Mouse (Mus musculus) cerebellum, postnatal 4 days (tissue): Measurements from ENCODE around the gene H2afy.
A peak's percentile ranks its signal among the peaks of the same experiment; 100 is the strongest.
"Not testable (repeated sequence)": the region's sequence is repeated elsewhere in the genome, so short reads cannot be mapped to it uniquely, and the experiment has no call there.

Experiments used
- DNase-seq, 2 experiments: peaks; one replicate each; pipeline ENCODE4 v3.0.0; 2022; ENCODE audit warnings: low spot score in 2 of 2, mixed read lengths in 1 of 2

Gene H2afy

DNA sequence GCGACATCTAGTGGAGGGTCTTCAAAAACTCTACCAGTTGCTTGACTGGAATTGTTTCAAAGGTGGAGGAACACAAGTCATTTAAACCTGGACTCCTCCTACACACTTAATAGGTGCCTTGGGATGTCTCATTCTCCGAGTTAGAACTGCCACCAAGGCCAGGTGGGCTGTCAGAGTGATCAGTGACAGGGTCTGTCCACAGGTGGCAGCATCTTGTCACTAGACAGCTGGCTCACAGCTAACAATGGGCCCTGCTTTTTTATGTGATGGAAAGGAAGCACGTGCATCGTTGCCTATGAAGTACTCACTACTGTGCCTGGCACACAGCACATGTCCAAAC, 63.9 kb downstream of the H2afy start:
- DNase-seq, result no peak

DNA sequence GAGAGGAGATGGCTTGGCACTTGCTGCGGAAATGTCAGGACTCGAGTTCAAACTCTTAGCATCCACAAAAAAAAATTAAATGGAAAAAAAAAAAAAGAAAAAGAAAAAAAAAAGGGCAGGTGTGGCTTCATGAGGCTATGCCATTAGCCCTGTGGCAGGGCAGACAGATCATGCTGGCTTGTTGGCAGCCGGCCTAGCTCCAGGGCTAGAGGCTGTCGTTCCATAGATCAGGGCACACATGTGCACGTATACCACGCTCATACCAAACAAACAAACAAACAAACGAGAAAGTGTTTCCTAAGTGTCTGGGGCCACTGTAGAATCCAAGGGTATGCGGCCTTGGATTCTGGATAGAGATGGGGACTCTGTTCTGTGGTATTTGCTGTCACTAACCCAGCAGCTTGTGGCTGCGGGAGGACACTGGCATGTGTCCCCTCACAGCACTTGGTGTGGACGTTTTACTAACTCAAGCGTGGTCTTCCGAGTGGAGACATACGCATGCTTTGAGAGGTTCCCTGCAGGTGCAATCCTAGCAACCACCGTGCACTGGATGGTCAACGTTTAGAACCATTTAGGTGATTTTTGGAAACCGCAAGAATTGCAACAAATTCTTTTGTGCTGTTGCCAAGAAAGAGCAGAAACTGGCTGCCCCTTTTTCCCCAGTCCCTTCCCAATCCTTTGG, 64.4 kb downstream of the H2afy start:
- peak in 1 of 2 experiments; percentile 72 for DNase-seq

DNA sequence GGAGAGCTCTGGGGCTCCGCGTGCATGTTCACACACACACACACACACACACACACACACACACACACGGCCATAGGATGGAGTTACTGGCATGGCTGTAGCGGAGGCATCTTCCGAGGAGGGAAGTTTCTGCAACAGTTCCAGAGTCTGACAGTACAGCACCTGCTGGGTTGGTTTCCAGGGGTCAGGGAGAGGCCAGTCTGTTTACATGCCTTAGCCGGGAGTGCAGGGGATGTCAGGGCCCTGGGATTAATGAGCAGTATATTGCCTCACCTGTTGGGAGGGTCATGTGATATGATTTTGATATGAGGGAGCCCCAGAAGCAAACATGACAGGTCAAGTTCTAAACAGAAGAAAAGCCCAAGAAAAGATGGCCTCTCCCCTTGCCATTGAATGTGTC, 66.5 kb downstream of the H2afy start:
- DNase-seq, result no peak

DNA sequence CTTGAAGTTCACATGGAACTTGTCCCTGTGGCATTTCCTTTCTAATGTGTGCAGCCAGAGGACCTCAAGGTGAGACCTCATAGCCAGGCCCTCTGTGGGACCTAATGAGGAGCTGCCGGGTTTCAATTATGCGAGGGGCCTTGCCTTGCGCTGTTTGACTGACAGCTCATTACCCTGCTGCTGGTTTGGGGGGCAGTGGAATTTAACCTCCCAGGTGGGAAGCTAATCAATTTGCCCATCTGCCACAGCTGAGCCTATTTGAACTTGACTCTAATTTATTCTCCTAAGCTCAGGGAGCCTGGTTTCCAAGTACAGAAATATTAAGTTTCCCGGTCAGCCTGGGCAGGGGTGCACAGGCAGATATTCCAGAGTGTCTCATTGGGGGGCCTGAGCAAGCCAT, 67.6 kb downstream of the H2afy start:
- DNase-seq, result no peak

DNA sequence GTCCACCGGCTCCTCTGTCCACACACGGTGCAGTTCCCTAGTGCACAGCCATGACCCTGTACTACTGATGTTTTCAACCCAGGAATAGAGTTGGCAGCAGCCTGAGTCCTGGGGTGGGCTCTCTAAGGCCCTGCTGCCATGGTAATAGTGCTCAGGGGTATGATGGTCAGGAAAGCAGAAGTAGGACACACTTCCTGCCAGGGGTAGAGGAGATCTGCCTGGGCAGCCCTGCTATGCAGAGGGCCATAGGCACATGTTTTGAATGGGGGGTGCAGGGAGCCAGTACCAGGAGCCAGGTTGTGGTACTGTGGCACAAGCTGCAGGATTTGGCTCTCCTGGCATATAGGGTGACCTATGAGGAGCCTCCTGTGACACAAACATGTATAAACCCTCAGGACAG, 69.3 kb downstream of the H2afy start:
- DNase-seq, result no peak

DNA sequence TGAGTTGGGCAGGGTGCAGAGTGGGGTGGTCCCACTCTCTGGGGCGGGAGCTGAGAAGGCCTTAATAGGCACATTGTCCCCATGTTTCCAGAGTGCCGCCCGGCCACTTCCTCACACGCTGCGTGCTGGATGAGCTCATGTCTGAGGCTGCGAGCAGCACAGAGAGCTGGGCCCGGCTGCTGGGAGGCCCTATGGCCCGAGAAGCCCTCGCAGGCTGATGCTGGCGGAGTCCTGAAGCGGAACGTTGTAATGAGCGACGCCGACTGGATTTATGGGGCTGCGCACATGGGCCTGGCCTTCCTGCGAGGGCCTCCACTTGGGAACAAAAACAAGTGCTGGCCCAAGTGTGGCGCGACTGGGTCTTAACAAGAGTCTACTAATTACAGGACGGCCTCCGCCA, 70.0 kb downstream of the H2afy start:
- no peak for DNase-seq

DNA sequence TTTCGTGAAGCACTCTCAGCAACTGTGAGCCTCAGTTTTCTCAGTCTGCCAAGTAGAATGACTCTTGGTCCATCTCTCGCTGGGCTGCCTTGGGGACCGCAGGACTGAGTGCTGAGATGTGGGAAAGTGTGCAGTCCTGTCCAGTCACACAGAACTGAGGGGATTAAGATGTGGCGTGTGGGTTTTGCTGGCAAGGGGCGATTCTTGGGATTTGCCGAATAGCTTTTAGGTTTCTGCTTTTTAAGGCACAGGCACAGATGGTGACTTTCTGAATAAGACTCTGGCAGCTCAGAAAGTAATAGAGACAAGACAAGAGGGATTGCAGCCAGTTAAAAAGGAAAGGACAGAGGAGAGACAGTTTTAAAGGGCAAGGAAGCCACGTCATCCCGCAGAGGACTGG, 78.4 kb downstream of the H2afy start:
- DNase-seq, result no peak

DNA sequence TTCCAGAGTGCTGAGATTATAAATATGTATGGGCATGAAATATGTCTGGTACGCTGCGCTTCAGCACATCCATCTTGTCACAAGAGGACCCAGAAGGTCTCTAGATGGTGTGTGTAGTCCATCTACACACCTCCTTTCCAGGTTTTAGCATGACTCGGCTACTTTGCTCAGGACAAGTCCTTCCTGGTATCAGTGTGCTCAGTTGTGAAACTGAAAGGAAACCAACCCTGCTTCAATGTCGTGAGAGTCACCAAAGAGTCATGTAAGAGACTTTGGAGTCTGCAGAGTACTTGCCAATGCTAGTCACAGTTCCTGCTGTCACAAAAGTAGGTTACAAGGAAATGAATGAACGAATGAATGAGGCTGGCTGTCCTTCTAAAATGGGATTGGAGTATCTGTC, 80.4 kb downstream of the H2afy start:
- DNase-seq, result no peak

DNA sequence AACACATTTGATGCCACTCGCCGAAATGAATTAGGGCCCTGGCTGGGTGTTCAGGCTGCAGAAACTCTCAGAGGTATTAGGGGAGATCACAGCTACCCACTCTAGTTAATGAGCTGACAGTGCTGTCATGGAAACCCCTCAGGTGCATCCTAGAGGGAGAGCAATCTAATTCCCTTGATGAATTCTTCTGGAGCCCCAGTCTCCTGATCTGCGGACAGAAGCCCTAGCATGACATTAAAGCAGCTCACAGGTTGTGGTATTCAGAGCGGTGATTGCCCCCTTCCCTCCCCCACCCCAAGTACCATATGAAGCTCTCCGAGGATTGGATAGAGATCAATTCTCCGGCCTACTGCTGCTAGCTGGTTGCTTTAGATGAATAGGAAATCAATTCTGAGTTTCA, 82.1 kb downstream of the H2afy start:
- DNase-seq, result no peak

DNA sequence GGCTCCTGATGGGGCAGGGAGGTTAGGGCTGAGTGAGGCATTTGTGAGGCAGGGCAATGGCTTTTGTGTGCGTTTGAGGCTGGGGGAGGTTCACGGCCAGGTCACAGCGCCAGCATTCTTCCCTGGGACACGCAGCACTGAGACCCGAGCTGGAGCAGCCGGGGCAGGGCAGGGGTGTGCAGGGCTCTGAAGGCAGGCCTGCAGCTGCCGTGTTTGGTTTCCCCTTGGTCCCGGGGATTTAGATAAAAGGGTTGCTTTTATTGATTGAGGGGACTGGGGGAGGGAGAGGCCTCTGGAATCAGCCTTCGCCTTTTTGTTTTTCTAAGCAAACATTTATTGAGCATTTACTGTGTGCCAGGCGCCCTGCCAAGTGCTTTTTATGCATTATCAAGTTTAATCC, 83.4 kb downstream of the H2afy start:
- no peak for DNase-seq

DNA sequence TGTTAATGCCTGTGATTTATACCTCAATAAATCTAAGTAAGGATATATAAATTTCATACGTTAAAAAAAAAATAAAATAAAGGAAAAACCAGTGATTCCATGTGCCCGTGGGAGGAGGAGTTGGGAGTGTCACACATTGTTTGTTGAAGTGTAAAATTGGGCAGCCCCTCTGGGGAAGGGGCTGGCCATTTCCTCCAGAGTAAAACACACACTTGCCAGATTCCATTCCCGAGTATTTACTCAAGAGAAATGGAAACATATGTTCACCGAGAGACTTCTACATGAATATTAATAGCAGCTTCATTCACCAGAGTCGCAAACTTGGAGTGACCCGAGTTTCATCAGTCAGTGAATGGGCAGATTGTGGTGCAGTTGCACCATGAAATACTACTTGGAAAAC, 85.9 kb downstream of the H2afy start:
- DNase-seq, result no peak

DNA sequence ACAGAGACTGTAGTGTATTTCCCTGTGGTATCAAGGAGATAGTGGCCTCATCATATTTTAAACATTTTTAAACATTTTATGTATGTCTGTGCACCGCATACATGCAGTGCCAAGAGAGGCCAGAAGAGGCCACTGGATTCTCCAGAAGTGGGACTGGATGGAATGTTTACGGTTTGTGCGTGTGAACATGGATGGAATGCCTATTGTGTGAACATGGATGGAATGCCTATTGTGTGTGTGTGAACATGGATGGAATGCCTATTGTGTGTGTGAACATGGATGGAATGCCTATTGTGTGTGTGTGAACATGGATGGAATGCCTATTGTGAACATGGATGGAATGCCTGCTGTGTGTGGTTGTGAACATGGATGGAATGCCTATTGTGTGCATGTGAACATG, 93.9 kb downstream of the H2afy start:
- no peak for DNase-seq

DNA sequence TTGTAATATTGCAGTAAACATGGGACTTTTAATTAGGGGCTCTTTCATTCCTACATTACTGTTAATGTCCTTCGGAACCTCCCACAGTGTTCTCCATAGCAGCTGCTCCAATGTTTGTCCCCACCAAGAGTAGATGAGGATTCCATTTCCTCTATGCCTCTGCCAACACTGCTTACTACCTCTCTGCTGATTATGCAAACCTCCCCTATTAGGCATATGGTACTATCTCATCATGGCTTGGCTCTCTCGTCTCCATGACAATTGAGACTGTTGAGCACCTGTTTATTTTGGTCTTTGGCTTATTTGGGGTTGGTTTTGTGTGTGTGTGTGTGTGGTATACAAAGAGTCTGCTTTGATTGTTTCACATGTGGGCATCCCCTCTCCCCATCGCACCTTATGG, 95.5 kb downstream of the H2afy start:
- no peak for DNase-seq

DNA sequence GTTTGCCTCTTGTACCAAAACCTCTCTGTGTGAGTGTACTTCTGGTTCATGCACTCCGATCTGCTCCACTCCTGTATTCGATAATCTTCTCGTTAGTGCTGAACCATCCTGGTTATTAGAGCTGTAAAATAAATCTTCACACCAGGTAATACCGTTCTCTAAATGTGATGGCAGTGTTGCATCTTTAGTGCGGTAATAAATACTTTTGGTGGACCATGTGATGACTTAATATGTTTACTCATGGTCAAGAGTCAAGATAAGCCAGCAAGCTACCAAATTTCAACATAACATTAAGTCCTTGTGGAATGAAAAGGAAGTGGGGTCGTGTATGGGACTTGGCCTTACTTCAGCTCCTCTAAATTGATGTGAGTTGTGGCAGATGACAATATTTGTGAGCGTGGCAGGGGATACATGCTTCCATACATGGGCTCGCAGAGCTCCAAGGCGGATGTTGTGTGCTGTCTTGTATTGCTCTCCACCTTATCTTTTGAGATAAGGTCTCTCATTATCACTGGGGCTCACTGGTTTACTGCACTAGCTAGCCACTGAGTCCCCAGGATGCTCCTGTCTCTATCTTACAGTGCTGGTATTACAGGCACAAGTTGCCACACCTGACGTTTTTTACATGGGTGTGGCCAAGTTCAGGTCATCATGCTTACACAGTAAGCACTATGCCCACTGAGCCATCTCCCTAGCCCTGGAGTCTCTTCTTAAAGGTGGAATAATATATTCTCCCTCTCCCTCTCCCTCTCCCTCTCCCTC, 96.4 kb downstream of the H2afy start:
- DNase-seq, result no peak

DNA sequence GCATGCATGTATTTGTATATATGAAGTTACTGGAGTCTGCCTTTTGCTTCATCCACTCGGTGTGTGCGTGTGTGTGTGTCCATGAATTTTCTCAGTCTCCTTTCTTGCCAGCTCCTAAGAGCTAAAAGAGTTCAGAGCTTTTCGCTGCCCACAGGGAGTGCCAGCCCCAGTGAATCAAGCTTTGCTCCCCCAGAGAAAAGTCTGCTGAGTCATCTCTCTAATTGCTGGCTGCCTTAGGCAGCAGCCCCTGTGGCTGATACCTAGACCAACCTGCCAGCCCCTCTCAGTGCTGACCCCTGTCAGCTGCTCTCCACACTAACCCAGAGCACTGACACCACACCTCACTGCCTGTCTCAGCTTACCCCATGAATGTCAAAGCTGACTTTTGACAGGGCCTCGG, 107.2 kb downstream of the H2afy start:
- no peak for DNase-seq

DNA sequence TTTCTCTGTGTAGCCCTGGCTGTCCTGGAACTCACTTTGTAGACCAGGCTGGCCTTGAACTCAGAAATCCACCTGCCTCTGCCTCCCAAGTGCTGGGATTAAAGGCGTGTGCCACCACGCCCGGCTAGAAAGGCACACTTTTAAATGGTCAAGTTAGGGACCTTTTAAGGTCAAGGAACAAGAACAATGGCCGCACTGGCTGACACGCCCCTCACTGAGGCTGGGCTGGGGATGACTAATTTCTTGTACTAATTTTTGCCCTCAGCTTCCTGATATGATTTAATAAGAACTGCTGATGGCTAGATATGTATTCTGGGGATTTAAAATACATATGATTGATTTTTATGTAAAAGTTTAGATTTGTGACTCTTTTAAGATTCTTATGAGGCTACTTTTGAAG, 108.2 kb downstream of the H2afy start:
- DNase-seq, result not testable (repeated sequence)

DNA sequence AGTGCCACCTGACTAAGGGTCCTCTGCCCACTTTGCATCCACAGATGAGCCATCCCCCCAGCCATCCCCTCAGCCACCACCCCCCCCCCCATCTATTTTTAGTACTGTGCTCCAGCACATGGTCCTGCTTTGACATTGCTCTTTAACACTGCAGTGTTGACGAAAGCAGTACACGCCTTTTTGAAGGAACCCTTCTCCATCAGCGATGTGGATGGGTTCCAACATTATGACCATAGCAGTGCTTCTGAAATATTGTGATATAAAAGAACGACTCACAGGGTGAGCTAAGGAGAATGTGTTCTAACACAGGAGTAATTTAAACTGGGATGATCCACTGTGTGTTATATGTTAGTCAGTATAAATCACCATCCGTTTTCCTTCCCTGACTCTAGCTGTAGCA, 109.5 kb downstream of the H2afy start:
- no peak for DNase-seq

DNA sequence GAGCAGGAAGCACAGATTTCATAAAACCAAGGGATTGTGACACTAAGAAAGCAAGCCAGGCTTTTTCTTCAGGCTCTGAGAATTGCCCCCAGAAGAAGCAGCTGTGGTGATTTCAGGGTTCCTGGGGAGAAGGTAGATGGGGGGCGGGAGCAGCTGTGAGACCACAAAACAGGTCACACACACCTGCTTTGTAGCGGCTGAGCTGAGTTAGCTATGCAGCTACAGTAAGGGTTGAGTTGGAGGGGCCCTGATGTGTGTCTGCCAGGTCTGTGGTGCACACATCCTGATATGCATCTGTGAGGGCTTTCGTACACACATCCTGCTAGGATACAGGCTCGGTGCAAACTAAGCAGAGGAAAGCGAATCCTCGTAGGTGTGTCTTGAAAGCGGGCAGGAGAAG, 110.1 kb downstream of the H2afy start:
- DNase-seq, result no peak

DNA sequence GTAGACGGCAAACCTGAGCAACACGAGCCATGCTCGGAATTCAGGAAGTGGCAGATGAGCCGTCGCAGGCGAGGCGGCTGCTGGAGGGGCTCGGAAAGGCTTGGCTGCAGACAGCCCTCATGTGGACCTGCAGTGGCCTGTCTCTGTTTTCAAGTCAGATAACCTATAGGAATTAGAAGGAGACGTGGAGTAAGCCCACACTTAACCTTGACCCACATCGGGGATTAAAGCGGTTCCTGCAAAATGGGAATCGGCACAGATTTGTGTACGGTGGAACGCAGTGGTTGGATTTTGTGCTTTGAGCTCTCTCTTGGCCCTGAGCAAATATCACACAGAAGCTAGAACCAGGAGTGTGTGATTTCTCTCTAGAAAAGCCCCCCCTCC, 111.1 kb downstream of the H2afy start:
- DNase-seq, result no peak

DNA sequence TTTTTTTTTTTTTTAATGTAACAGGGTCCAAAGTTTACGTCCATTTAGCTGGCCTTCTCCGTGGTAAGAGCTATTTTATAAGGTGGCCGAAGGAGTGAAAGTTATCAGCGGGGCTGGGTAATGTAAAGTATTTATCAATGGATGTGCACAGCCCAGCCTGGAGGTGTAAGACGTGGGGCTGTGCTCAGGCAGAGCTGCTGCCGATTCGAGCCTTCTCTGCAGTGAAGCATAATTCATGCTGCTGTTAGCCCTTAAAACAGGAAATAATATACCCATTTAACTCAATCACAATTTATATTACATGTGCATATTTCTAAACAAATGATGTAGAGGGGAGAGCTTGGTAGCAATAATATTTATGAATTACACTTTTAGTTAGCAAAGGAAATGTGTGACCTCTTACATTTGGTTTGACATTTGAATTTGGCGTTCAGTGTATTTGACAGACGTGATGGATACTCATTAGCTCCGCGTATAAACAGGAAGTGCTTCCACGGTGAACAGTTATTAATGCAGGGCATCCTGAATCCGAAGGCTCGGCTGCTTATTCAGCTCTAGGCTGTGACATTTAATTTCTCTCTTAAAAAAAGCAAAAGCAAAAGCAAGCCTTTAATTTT, 111.6 kb downstream of the H2afy start:
- no peak for DNase-seq
